Mouse (Mus musculus) thymus, adult 2 months (tissue): ENCODE results near the gene Utp18.

ENCODE experiments used
- CTCF ChIP-seq: fragments of 200-500 bp; IDR thresholded peaks from 2 replicates; pipeline ENCODE4 v1.5.1; 2012; ENCODE audit warnings: mild to moderate bottlenecking, control low read depth, low read length, moderate library complexity, borderline replicate concordance; ENCODE audit not compliant: control insufficient read depth, poor library complexity, insufficient read depth; ENCODE audit errors: extremely low read depth
- POLR2A ChIP-seq: fragments of 200-500 bp; IDR thresholded peaks from 2 replicates; pipeline ENCODE4 v1.6.1; 2012; ENCODE audit warnings: mild to moderate bottlenecking, low read length, control low read depth, moderate library complexity; ENCODE audit not compliant: control insufficient read depth, poor library complexity, insufficient read depth; ENCODE audit errors: extremely low read depth

DNA sequence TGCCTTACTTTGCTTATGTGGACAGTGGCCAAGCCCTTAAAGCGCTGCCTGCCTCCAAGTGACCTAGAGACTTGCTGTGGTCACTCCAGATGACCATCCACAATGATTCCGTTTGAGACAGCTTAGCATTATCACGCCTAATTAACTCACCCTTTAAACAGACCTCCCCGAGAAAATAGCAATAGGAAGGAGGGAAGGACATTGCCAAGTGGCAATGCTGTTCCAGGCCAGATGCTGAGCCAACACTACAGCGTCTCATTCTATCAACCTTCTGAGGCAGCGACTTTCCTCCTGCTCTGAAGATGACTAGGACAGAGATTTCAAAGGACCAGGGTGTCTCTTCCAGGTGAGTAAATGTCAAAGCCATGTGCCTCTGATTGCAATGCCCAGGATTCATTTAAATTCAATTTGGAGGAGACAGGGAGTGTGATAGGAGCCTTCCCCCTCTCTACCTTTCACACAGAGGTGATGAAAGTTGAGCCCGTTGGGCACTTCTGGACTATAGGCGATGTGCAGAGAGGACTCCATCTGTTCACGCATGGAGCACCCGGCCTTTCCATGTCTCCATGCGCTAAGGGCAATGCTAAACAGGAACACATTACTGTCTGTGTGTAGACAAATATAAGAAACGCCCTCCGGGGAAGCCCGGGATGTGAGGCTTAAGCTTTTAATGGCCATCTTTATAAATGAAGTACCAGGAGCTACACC, 56.8 kb downstream of the Utp18 start:
- TF ChIP-seq POLR2A (no peak), CTCF (no peak)
